Mouse (Mus musculus) cerebellum, adult 9-11 months (tissue): ENCODE results near the gene Decr2.
A peak's percentile ranks its signal among the peaks of the same experiment; 100 is the strongest.
"Not testable (repeated sequence)": the region's sequence is repeated elsewhere in the genome, so short reads cannot be mapped to it uniquely, and the experiment has no call there.

Experiments used
- DNase-seq: peaks from one replicate; pipeline ENCODE4 v3.0.0; 2022

Decr2 gene

DNA sequence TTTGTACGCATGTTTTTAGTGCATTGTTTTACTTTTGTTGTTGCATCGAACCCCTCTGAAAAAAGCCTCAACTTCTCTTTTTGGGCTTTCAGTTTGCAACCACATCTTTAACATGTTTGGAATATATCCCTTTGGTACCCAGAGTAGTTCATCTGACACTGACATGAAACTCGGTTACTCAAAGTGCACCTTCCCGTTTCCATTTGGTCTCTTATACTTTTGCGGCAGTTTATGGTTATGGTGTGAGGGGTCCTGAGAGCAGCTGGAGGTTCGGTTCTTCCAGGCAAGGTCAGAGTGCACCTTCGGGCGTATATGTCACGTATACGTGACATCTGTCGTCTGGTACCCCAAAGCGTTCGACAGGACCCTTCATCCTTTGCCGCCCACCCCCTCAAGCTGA, 22.6 kb upstream of the Decr2 start:
- DNase-seq, result no peak

DNA sequence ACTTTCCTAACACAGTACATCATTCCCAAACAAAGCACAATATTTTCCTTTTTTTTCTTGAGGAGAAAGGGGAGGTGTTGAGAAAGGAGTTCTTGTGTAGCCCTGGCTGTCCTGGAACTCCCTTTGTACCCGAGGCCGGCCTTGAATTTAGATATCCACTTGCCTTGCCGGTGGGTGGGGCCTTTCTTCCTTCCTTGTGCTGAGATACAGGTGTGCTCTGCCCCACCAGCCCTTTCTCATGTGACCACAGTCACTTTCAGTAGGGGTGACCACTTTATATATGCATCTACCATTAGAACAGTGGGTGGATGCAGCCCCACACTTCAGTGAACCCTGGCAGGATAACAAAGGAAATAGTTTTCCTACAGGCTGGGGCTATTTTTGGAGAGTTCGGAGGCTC, 21.6 kb upstream of the Decr2 start:
- DNase-seq, result no peak

DNA sequence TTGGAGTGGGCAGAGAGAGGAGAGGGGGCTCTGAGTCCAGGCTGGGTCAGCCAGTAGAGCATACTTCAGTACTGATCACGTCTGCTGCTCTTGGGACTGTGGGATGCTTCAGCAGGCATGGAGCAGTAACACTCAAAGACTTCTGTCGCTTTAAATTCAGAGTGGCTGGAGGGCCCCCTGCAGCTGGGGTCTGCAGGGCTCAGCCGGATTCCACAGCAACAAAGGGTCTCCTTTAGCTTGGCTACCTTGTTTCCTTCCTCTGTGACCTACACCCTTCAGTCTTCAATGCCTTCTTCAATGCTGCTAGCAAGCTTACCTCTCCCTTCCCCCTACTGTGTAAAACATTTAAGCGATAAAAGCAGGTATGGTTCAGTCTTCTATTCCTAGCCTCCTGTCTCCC, 20.9 kb upstream of the Decr2 start:
- DNase-seq, result no peak

DNA sequence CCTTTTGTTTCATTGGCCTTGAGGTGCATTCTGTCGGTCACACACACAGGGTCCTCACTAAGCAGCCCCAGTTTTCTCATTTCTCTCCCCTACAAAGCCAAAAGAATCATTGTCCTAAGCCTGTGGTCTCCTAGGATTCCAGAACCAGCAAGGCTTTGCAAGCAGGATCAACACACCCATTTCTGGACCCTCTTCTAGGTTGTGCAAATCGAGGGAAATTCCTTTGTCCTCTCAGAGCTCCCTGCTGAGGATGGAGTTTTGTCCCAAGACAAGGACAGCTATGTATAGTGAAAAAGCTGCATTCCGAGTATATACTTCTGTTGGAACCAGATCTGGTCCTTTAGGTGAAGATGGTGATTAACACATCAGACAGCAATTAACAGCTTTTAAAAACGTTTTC, 20.0 kb upstream of the Decr2 start:
- no peak for DNase-seq

DNA sequence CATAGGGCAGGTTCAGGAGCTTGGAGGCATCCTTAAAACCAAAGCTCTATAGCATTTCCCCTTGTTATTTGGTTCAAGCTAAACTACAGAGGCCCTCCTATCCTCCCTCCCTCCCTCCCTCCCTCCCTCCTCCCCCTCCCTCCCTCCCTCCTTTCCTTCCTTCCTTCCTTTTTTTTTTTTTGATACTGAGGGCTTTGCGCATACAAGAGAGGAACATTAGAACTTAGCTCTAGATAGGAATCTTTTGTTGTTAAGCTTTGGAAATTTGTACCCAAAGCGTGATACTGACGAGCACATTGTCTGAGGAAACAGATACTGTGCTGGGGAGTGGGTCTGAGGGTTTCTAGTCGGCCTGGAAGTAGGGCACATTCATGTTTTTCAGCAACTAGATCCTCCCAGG, 15.5 kb upstream of the Decr2 start:
- DNase-seq, result no peak

DNA sequence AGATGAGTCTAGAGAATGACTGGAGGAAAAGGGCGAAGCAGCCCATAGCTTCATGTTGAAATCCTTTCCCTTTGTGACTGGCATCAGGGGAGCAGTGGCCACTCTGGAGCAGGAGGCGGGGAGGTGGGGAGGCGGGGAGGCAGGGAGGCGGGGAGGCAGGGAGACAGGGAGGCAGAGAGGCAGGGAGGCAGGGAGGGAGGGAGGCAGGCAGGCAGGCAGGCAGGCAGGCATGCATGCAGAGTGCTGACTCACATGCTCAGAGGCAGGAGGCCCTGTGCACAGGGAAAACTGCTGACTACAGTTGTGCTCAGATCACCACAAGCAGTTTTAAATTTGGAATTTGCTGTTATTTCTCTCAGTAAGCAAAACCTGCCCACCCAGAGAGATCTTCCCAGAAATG, 11.3 kb upstream of the Decr2 start:
- DNase-seq, result no peak

DNA sequence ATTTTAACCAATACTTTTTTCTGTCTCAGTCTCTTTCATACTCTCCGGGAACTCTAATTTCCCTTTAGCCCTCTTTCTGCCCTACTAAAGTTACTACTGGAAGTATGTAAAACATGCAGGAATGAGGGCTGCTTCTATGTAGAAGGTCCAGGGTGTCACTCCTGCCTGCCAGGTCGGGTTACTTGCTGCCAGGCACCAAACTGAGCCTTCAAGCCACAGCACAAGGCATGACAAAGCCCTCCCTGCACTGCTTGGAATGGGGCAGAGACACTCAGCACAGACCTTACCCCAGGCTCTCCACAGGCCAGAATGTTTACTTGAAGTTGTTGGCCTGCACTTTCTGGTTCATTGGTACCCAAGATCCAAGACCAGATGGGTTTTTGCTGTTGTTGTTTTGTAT, 10.0 kb upstream of the Decr2 start:
- no peak for DNase-seq

DNA sequence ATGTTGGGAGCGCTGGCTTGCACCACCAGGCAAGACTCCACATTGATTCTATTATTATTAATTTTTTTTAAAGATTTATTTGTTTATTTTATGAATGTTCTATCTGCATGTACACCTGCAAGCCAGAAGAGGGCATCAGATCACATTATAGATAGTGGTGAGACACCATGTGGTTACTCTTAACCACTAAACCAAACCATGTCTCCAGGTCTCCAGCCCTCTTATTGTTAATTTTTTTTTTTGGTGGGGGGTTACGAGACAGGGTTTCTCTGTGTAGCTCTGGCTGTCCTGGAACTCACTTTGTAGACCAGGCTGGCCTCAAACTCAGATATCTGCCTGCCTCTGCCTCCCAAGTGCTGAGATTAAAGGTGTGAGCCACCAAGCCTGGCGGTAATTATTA, 9.2 kb upstream of the Decr2 start:
- not testable (repeated sequence) for DNase-seq

DNA sequence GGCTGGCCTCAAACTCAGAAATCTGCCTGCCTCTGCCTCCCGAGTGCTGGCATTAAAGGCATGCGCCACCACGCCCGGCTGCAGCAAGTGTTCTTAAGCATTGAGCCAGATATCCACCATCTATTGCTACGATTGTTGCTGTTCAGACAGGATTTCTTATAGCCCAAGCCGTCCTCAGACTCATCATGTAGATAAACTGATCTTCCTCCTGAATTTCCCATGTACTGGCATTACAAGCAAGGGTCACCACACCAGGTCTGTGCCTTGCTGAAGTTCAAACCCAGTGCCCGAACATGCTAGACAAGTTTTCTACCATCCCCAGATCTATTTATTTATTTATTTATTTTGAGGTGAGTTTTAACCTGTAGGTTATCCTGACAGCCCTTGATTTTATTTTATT, 8.3 kb upstream of the Decr2 start:
- DNase-seq, result no peak

DNA sequence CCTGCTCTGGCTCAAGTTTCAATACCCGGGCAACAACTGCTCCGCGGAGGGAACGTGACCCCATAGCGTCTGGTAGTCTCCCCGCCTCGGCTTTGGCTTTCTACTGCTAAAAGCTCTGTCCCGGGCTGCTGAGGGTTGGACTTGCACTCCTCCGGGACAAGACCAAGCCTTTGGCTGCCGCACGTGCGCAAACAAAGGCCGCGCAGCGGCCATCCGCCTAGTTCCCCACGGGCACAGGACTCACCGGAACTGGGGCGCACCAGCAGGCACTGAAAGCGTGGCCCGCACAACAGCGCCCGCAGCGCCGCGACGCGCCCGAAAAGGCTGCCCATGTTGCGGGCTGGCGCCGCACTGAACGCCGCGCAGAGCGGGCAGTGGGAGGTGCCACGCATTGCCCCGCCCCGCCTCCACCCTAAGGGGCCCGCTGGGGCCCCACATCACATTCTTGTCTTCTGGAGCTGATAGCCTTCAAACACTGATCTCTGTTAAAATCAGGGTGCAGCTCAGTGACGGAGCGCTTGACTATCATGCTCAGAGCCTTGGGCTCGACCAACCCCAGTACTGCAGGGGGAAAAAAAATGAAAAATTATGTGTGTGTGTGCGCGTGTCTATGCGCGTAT, 5.1 kb upstream of the Decr2 start, which contains the start of gene Nme4:
Gene Nme4 (minus strand): TSS at position 482 of the 620 bp plus-strand sequence.
- peak; percentile 75 for DNase-seq

DNA sequence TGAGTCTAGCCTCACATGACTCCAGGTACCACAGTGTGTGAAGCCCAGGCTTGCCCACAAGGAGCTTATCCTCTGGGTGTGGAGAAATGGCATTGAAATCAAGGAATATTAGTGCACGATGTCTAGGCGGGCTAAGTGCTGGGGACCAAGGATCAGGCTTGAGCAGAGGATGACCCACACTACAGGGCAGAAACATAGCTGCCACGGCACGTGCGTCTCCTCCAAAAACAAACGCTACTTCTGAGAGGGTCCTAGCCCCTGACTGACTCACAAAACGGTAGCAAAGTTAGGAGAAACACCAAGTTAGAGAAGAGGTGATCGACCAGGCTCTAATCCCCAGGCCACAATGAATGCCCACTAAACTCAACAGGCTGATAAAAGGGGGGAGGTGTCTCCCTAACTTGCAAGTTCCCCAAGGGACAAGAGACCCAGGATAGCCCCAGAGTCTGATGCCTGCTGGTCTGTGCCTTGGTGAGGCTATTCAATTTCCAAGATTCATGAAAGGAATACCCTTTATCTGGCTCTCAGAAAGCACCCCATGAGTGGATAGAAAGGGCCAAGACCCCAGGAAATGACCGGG, 4.5 kb upstream of the Decr2 start:
- no peak for DNase-seq

DNA sequence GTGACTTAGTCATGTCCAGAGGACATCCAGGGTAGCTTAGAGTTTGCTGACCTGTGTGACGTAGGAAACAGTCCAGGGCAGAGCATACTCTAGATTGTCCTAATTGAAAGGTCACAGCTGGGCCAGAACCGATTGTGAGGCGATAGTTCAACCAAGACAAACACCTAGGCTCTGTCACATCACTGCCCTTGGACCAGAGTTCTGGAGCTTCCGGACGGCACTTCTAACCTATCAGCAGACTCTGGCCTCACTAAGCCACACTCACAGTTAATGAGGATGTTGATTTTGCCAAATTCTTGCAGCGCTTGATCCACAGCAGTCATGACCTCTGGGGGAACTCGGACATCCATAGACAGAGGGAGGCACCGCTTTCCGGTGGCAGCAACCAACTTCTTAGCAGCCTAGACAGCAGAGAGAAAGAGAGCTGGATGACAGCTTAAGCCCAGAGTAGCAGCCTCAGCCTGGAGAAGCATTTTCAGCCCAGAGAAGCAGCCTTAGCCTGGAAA, 3.0 kb downstream of the Decr2 start:
- DNase-seq, result no peak

DNA sequence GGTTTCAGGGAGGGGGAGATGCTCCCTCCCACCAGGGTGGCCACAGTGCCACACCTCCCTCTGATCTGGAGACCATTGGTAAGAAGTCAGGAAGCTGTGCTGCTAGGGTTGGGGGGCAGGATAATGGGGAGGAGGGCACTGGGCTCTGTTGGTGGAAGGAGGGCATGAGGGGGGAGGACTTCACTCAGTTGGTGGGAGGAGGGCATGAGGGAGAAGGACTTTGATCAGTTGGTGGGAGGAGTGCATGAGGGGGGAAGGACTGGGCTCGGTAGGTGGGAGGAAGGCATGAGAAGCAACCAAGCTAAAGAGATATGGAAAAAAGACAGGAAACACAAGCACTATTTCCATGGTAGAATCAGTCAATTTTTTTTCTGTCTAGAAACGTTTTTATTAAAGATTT, 9.3 kb downstream of the Decr2 start:
- DNase-seq, result no peak

DNA sequence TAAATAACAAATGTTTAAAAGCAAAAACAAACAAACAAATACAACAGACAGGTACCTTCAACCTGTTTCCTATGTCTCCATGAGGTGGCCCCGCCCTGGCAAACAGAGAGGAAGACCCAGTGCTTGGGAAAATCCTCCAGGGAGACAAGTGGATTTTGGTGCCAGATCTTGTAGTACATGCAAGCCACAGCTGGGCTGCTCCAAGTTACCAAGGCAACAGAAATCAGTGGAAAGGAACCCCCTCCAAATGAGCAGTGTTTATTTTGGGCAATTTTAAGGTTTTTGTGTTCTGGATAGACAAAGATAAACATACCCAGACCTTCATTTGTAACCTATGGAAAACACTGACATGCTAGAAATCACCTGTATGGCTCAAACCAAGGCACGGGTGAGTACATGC, 11.3 kb downstream of the Decr2 start:
- no peak for DNase-seq

DNA sequence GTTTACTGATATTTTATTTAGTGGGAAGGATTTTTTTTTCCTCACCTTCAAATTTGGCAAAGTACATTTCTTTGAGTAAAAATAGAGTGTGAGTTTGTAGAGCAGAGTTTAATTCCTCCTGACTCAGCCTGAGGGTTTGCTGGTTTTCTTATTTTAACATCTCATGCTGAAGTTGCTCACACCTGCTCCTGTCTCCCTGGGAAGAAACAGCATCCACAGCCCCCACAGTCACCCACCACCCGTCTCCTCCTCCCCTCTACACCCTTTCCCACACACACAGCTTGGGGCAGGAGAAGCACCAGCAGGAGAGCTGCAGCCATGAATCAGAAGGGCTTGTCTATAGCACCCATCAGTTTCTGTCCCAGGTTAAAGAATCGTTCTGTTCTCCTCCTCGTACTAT, 14.9 kb downstream of the Decr2 start:
- DNase-seq, result no peak

DNA sequence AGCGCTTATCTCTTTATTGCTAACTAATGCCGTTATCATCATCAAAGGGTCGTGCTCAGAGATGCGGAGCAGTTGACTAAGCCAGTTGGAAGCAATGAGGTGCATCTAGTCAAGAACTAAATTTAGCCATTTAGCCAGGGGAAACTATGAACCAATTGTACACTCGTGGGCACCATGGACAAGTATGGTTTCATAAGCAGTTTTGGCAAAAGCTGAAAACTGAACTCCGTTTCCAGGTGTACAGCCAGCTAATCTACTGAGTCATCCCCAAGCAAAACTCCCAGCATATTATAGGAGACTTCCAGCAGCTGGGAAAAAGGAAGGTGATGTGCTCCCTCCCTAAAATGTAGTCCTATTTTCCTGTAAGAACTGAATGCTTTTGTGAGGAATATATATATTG, 20.0 kb downstream of the Decr2 start:
- DNase-seq, result no peak

DNA sequence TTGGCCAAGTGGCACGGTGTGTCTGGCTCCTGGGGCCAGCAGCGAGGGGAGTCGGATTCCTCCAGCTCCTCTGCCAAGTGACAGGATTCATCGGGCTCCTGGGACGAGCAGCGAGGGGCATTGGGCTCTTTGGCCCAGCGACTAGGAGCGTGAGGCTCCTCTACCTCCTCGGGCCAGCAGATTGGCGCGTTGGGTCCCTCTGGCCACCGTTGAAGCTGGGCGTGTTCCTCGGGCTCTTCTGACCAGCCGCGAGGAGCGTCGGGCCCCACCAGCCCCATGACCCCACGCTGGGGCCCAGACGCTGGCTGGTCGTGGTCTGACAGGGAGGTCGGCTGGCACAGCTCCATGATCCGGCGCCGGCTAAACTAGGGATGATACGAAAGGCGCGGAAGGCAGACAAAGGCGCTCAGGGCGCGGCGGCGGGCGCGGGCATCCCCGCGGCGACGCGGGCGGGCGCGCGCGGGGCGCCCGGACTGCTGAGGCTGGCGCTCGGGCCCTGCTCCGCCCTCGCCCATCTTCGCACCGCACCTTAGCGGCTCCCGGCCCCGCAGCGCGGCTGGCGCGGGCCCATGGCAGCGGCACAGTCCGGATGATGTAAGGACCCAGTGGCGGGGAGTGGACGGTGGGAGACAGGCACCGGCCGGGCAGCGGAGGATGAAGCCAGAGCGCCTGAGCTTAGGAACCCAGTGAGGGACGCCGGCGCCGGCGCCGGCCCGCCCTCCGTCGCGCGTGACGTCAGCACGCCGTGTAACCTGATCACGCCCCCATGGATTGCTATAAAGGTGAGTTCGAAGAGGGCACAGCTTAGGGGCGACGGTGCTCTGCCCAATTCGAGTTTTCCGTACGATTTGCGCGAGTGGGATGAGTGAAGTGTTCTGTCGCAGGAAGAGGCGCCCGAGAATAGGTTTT, 21.1 kb downstream of the Decr2 start, which contains the start of gene Rab11fip3:
Gene Rab11fip3 (minus strand): TSS at position 725 of the 909 bp plus-strand sequence.
- DNase-seq, result peak; percentile 85

DNA sequence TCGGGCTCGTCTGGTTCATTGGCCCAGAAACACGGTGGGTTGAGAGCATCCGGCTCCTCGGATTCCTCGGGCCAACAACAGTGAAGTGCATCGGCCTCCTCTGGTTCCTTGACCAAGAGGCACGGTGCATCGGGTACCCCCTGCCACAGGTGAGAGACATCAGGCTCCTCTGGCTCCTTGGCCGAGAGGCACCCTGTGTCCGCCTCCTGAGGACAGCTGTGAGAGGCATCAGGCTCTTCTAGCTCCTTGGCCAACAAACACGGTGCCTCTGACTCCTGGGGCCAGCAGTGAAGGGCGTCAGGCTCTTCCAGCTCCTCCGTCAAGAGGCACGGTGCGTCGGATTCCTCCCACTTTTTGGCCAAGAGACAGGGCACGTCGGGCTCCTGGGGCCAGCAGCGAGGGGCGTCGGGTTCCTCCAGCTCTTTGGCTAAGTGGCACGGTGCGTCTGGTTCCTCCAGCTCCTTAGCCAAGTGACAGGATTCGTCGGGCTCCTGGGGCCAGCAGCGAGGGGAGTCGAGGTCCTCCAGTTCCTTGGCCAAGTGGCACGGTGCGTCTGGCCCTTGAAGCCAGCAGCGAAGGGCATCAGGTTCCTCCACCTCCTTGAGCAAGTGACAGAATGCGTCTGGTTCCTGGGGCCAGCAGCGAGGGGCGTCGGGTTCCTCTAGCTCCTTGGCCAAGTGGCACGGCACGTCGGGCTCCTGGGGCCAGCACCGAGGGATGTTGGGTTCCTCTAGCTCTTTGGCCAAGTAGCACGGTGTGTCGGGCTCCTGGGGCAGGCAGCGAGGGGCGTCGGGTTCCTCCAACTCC, 21.9 kb downstream of the Decr2 start:
- DNase-seq, result peak; percentile 66

DNA sequence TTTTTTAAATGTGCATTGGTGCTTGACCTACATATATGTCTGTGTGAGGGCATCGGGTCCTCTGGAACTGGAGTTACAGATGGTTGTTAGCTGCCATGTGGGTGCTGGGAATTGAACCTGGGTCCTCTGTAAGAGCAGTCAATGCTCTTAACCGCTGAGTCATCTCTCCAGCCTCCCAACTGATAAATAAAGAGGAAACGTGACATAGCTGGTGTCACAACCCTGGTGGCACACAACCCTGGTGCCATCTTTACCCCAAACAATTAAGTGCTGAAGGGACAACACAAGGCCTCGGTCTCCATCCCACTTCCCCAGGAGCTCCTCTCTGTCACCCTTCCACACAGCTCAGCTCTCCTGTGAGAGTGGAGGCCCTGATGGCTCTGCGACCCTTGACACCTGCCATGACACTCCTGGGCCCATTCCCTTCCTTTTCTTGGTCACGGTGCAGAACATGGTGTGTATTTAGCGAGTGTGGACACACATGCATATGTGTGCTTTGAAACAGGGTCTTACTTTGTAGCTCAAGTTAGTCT, 23.6 kb downstream of the Decr2 start:
- DNase-seq, result no peak

DNA sequence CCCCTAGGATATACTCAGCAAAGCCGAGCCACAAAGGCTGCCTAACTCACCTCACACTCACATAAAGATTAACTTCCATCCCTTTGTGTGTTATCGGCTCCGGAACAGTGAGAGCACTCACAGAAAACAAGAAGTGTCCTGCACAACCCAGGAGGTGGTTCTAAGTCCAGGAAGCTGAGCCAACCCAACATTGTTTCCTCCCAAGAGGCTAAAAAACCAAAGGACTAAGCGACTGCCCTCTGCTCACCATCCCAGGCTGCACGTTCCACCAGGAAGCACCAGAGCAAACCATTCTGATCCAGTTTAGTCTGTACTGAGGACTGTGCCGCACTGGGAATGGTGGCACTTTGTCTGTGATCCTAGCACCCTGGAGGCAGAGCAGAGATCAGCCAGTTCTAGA, 25.2 kb downstream of the Decr2 start:
- no peak for DNase-seq

DNA sequence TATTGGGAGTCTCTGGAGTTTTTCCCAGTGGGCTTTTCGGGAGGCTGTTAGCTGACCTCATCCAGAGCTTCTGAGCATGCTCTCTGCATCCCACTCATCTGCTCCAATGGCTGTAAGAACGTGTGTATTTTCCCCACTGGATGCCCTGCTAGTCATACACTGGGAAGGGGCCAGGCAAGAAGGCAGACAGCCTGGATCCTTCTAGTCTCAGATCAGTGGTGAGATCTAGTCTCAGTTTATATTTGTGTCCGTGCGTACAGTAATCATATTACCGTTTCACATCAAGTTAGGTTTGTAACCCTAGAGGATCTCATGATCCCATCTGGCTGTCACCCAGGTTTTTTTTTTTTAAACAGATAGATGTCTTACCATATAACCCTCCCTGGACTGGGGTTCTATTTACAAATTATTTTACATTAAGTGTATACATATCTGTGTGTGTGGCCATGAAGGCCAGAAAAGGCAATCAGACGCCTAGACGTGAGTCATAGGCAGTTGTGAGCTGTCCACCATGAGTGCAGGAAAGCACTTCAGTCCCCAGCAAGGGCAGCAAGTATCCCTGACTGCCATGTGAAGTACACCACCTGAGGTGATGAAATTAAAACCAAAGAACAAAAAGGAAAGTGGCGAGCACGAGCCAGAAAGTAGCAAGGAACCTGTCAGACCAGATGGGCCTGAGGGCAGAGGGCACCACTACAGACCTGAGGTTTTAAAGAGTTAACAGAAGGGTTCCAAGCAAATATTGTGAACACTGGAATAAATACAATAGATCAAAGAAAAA, 32.2 kb downstream of the Decr2 start:
- DNase-seq, result peak; percentile 34

DNA sequence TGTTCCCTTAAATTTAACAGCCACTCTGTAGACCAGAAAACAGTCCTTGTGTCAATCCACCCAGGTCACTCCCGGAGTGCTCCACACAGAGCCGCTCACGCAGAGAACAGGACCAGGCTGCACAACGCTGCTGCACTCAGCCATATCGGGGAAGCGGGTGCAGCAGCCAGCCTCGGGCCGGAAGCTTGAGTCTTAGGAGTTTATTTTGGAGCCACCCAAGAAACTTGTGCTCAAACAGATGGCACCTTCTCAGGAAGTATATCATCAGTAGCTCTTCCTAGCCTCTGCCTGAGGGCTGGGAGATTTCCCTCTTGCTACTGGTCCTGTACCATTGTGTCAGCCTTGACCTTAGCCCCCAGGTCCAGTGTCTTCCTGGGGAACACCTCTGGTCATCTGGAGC, 32.9 kb downstream of the Decr2 start:
- DNase-seq, result no peak
